Mouse (Mus musculus) heart, postnatal 0 days (tissue): ENCODE results near the gene Cpa1. TPM values are rescaled to one million over a fixed set of nuclear protein-coding genes. Genes with fewer than 3 reads are reported as not detected.

ENCODE experiments used
- ATAC-seq: fragments of 200-750 bp; cut with Nextera tagmentation; 2 replicates; pipeline ENCODE4 v1.8.0; 2017; ENCODE audit warnings: low read depth, moderate number of reproducible peaks, moderate library complexity; ENCODE audit not compliant: insufficient read depth
- DNase-seq: peaks from one replicate; pipeline ENCODE4 v3.0.0-alpha.2; 2016; ENCODE audit warnings: low spot score
- H3K27ac ChIP-seq: fragments of 300-500 bp; sonication (generic); 2 replicates; pipeline ENCODE4 v1.5.1; 2014; ENCODE audit warnings: low read depth, mild to moderate bottlenecking
- H3K27me3 ChIP-seq: fragments of 300-500 bp; sonication (generic); 2 replicates; pipeline ENCODE4 v1.6.1; 2014; ENCODE audit warnings: low read length, mixed read lengths; ENCODE audit not compliant: control insufficient read depth, insufficient read depth
- H3K36me3 ChIP-seq: fragments of 300-500 bp; sonication (generic); replicated peaks from 2 replicates; pipeline ENCODE4 v1.6.1; 2014; ENCODE audit warnings: low read length, mixed read lengths; ENCODE audit not compliant: control insufficient read depth, insufficient read depth
- H3K4me1 ChIP-seq: fragments of 300-500 bp; sonication (generic); 2 replicates; pipeline ENCODE4 v1.6.1; 2014; ENCODE audit warnings: antibody characterized with exemption; ENCODE audit not compliant: control insufficient read depth, insufficient read depth
- H3K4me2 ChIP-seq: fragments of 300-500 bp; sonication (generic); 2 replicates; pipeline ENCODE4 v1.6.1; 2014; ENCODE audit warnings: low read depth, mild to moderate bottlenecking, low read length, moderate library complexity
- H3K4me3 ChIP-seq: fragments of 300-500 bp; sonication (generic); 2 replicates; pipeline ENCODE4 v1.5.1; 2014; ENCODE audit warnings: low read depth, low read length
- H3K9ac ChIP-seq: fragments of 300-500 bp; sonication (generic); replicated peaks from 2 replicates; pipeline ENCODE4 v1.6.1; 2014; ENCODE audit warnings: low read depth, low read length, mixed read lengths
- H3K9me3 ChIP-seq: fragments of 300-500 bp; sonication (generic); replicated peaks from 2 replicates; pipeline ENCODE4 v1.6.1; 2016; ENCODE audit warnings: low read length; ENCODE audit not compliant: control insufficient read depth
- CTCF ChIP-seq: IDR thresholded peaks from 2 replicates; pipeline ENCODE4 v1.5.1; 2016; ENCODE audit warnings: antibody characterized with exemption, control low read depth, low read depth
- EP300 ChIP-seq: IDR thresholded peaks from 2 replicates; pipeline ENCODE4 v1.6.1; 2016; ENCODE audit warnings: antibody characterized with exemption, low read depth
- WGBS: fragments of 180-500 bp; shearing (Covaris S2); extraction: QIAGEN DNeasy Blood & Tissue Kit; methylation state at CpG from one replicate; pipeline ENCODE4 v1.1.7; 2014; 5-methylcytosine and 5-hydroxymethylcytosine counted together
- polyA plus RNA-seq: library from polyadenylated mRNA; unstranded; fragments of >200 nt; fragmentation: Nextera tagmentation; extraction: Ambion mirVana; gene quantifications from 2 replicates; pipeline ENCODE4 v1.2.1, GENCODE M21; 2015
- total RNA-seq: library from RNA; depleted of rRNA; stranded (reverse); fragments of >200 nt; gene quantifications from 2 replicates; pipeline ENCODE4 v1.2.3, GENCODE M21; 2014; ENCODE audit warnings: low replicate concordance

Cpa1 gene
- total and polyA plus RNA-seq, 2 experiments from 2014 or later = 4.4 to 11.5 TPM

- DNase-seq (no peak), ATAC-seq (no peak)
- peaks cover 29% of the 10 kb centered on the region for H3K4me1 ChIP-seq
- no peak overlapping the region for H3K9ac ChIP-seq
- no peaks in the 10 kb centered on the region for H3K36me3 ChIP-seq
- no peaks in the 10 kb centered on the region for H3K27me3 ChIP-seq
- 81% methylated on average over 6 of the region's 6 CpGs for WGBS
- TF ChIP-seq EP300 (no peak), CTCF (no peak)
- no peak overlapping the region for H3K4me3 ChIP-seq
- H3K4me2 ChIP-seq = no peak overlapping the region
- no peaks in the 10 kb centered on the region for H3K9me3 ChIP-seq
- H3K27ac ChIP-seq = no peak overlapping the region
These were observed 39.5 kb downstream of the Cpa1 start for GRCm38 (mm10) chr6:30678482-30678881.

DNA sequence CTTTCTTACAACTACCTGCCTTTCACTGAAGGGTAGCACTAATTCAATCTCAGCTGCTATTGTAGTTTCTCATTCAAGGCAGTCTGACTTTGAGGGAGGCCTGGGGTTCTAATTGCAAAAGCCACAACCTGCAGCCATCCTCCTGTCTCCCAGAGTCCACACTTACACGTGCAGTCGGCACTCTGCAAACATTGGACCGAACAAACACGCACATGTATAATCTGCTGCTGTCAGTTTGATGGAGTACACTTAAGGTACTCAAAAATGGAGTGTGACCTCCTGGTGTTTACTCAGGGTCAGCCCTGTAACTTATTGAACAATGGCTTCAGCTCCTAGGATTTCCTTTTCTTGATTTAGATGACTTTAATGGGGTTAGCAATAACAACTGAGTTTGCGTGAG, 40.5 kb downstream of the Cpa1 start:
- H3K4me3 ChIP-seq = no peak overlapping the region
- ATAC-seq (no peak), DNase-seq (no peak)
- no peak overlapping the region for H3K4me2 ChIP-seq
- no peaks in the 10 kb centered on the region for H3K9me3 ChIP-seq
- 33% methylated on average over 5 of the region's 5 CpGs for WGBS
- H3K9ac ChIP-seq = no peak overlapping the region
- no peaks in the 10 kb centered on the region for H3K27me3 ChIP-seq
- peaks cover 19% of the 10 kb centered on the region for H3K4me1 ChIP-seq
- no peaks in the 10 kb centered on the region for H3K36me3 ChIP-seq
- no peak overlapping the region for H3K27ac ChIP-seq
- TF ChIP-seq CTCF (no peak), EP300 (no peak)

DNA sequence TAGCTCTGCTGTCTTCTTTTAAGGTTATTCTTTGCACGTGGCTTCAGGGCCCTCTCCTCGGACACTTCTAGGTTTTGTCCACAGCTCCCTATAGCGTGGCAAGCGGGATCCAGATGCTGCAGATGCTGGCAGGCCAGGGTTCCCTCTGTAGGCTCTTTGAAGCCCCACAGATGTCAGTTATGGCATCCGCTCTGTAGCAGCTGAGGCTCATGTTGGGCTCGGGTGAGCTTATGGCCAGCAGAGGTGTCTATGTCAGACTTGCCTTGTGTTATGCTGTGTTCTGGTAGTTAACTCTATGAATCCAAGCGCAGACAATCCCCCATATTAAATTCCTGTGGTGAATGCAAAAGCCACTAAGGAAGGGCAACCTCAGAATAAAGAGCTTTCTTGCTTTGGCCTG, 41.4 kb downstream of the Cpa1 start:
- ATAC-seq (no peak), DNase-seq (no peak)
- WGBS = 81% methylated on average over 7 of the region's 7 CpGs
- Histone ChIP-seq H3K9me3 (no peaks in the 10 kb centered on the region), H3K4me2 (no peak overlapping the region), H3K27me3 (no peaks in the 10 kb centered on the region), H3K9ac (no peak overlapping the region), H3K4me3 (no peak overlapping the region), H3K36me3 (no peaks in the 10 kb centered on the region), H3K27ac (no peak overlapping the region), H3K4me1 (peaks cover 11% of the 10 kb centered on the region)
- TF ChIP-seq CTCF (no peak), EP300 (no peak)

DNA sequence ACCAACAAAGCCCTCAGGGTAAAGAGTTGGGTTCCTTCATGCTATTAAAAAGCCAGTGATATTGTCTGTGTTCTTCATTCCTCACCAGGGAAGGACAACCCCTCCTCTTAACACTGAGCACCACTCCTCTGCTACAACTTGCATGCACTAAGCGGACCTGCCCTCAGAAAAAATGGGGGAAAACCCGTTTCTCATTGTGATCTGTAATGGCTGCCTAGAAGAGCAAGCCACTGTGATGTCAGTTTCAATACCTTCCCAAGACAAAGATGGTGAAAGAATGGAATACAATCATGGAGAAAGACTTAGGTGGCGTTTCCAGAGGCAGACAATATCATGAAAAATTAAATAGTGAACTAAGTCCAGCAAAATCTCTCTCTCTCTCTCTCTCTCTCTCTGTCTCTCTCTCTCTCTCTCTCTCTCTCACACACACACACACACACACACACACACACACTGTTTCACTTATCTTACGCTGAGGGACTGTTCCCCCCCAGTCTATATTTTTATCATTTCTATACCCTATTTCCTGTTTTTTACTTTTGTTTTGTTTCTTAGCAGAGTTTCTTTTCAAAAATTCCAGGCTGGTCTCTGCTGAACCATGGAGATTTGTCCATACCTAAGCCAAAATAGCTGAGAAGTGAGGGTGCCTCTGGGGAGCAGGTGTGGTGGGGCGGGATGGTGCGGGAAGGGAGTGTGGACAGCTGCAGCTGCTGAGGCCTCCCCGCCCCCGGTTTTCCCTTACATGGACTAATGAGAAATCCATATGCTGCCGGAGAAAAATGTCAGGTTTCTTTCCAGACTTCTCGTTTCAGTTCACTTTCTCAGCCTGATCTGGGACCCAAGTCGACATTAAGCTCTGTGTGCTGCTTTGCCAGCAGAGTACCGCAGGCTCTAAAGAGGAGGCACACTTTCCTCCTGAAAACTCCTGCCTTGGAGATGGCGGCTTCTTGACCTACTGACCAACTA, 43.2 kb downstream of the Cpa1 start:
- H3K4me2 ChIP-seq = peak overlapping the region; percentile 5; the same call in 1 of the 2 replicates
- H3K27ac ChIP-seq = peak overlapping the region; percentile 87
- TF ChIP-seq CTCF (no peak), EP300 (0 out of 2 replicates have a peak, but pooled peaks have one; percentile 41)
- ATAC-seq (peak; percentile 72), DNase-seq (peak; percentile 26)
- no peaks in the 10 kb centered on the region for H3K27me3 ChIP-seq
- H3K4me1 ChIP-seq = peaks cover 7% of the 10 kb centered on the region; the same call in 1 of the 2 replicates
- no peak overlapping the region for H3K4me3 ChIP-seq
- no peak overlapping the region for H3K9ac ChIP-seq
- no peaks in the 10 kb centered on the region for H3K9me3 ChIP-seq
- WGBS = 56% methylated on average over 13 of the region's 13 CpGs
- H3K36me3 ChIP-seq = no peaks in the 10 kb centered on the region

DNA sequence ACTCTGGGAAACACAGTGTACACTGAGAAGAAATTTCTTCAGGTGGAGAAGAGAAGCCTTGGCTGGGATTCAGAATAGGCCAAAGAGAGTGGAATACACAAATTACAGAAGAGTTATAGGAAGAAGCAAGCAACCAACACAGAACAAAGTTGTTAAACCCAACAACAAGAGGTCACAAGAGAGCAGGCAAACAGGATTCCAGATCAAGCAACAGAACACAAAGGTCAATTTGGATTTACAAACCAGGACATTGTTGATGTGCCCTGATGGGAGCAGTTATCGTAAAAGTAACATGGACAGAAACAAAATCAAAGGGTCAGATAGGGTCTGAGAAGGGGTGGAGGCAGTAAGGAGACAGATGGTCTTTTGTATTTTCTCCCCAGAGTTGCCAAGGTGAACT, 45.6 kb downstream of the Cpa1 start:
- H3K27ac ChIP-seq = no peak overlapping the region
- no peak overlapping the region for H3K4me2 ChIP-seq
- peaks cover 7% of the 10 kb centered on the region; the same call in 1 of the 2 replicates for H3K4me1 ChIP-seq
- no peaks in the 10 kb centered on the region for H3K36me3 ChIP-seq
- H3K27me3 ChIP-seq = no peaks in the 10 kb centered on the region
- H3K4me3 ChIP-seq = no peak overlapping the region
- no peak for DNase-seq
- no peaks in the 10 kb centered on the region for H3K9me3 ChIP-seq
- TF ChIP-seq CTCF = no peak
- ATAC-seq = no peak
- 100% methylated on average over 1 of the region's 1 CpGs for WGBS
- H3K9ac ChIP-seq = no peak overlapping the region
